Mouse (Mus musculus): ENCODE measurements around the gene Med28. TPM values are rescaled to one million over a fixed set of nuclear protein-coding genes. Genes with fewer than 3 reads are reported as not detected.

Med28 gene
- 269 and 289 TPM in 2 replicates for polyA plus RNA-seq (2015; fragmentation: Nextera tagmentation; extraction: Ambion mirVana)

GRCm38 (mm10) chr5:45519960-45520808, at the start of gene Med28:
Gene Med28, plus strand, starts transcription at chr5:45520229.
- 2% methylated on average over 56 of the region's 56 CpGs for WGBS
- peak within 1 kb of the TSS; percentile 98 for H3K4me2 ChIP-seq (ENCODE audit: low read length)
- H3K9ac ChIP-seq (replicated peaks; ENCODE audit: low read depth, low read length), result peak within 1 kb of the TSS; percentile 94
- H3K4me1 ChIP-seq (replicated peaks; ENCODE audit: control insufficient read depth, insufficient read depth, low read length), result peaks cover 17% of the 10 kb centered on the region
- peak within 1 kb of the TSS; percentile 70 for H3K27ac ChIP-seq (ENCODE audit: low read length)
- peak; percentile 97 for ATAC-seq
- peaks cover 4% of the 10 kb centered on the region for H3K36me3 ChIP-seq (ENCODE audit: control insufficient read depth, insufficient read depth)
- H3K9me3 ChIP-seq (ENCODE audit: control insufficient read depth, low read length), result no peaks in the 10 kb centered on the region
- H3K4me3 ChIP-seq (replicated peaks; ENCODE audit: low read length), result peak within 1 kb of the TSS; percentile 99
- no peaks in the 10 kb centered on the region for H3K27me3 ChIP-seq (replicated peaks; ENCODE audit: control insufficient read depth, insufficient read depth, low read length)

DNA sequence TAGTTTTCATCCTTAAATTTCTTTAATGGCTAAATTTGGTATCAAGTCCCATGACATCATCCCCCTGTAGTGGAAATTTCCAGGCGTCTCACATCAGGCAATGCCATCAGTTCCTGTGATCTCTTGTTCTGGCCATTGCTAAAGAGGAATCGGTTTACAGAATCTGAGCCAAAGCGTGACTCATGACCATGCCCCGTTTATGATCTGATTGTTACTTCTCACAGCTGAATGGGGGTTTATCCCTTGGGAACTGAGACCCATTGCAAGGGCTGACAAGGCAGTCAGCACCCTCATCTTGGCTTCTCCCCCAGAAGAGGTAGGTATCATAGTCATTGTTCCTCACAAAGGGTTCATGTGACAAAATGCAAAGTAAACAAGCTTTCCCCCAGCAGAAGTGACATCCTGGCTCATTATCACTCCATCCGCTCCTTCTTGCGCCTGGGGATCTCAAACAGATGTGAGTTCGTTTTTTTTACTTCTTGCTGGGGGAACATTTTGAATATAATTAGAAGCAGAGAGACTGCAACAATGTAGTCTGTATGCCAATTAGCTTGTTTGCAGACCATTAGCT, 47.1 kb upstream of the Med28 start:
- Histone ChIP-seq H3K4me1 (replicated peaks; ENCODE audit: control insufficient read depth, insufficient read depth, low read length) (peaks cover 12% of the 10 kb centered on the region), H3K27me3 (replicated peaks; ENCODE audit: control insufficient read depth, insufficient read depth, low read length) (no peaks in the 10 kb centered on the region), H3K36me3 (ENCODE audit: control insufficient read depth, insufficient read depth) (no peaks in the 10 kb centered on the region), H3K4me3 (replicated peaks; ENCODE audit: low read length) (no peak overlapping the region), H3K27ac (ENCODE audit: low read length) (no peak overlapping the region), H3K9ac (replicated peaks; ENCODE audit: low read depth, low read length) (no peak overlapping the region), H3K4me2 (ENCODE audit: low read length) (no peak overlapping the region), H3K9me3 (ENCODE audit: control insufficient read depth, low read length) (no peaks in the 10 kb centered on the region)
- ATAC-seq, result peak; percentile 53
- 33% methylated on average over 7 of the region's 7 CpGs for WGBS

GRCm38 (mm10) chr5:45473521-45473920, 46.5 kb upstream of the Med28 start:
- no peaks in the 10 kb centered on the region for H3K36me3 ChIP-seq (ENCODE audit: control insufficient read depth, insufficient read depth)

DNA sequence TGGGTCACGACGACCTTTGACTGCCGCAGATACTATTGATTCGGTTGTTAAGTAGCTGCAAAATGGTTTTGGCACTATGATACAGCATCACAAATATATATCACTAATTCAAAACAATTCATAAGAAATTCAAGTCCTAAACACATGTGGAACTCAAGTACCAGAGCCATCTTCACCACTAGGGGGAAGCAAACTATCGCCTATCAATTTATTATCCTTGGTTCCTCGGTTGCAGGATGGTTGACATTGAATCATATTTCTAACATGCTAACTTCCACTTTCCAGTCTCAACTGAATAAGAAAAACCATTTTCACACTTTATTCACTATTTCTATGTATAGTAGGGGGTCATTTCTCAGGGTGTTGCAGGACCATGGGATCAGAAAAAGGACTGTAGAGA, 45.8 kb upstream of the Med28 start:
- no peaks in the 10 kb centered on the region for H3K9me3 ChIP-seq (ENCODE audit: control insufficient read depth, low read length)
- ATAC-seq, result peak; percentile 61
- no peaks in the 10 kb centered on the region for H3K36me3 ChIP-seq (ENCODE audit: control insufficient read depth, insufficient read depth)
- H3K27me3 ChIP-seq (replicated peaks; ENCODE audit: control insufficient read depth, insufficient read depth, low read length), result no peaks in the 10 kb centered on the region
- no peak overlapping the region for H3K4me2 ChIP-seq (ENCODE audit: low read length)
- 28% methylated on average over 6 of the region's 6 CpGs for WGBS
- H3K4me1 ChIP-seq (replicated peaks; ENCODE audit: control insufficient read depth, insufficient read depth, low read length), result peaks cover 12% of the 10 kb centered on the region
- no peak overlapping the region for H3K27ac ChIP-seq (ENCODE audit: low read length)
- H3K4me3 ChIP-seq (replicated peaks; ENCODE audit: low read length), result no peak overlapping the region
- H3K9ac ChIP-seq (replicated peaks; ENCODE audit: low read depth, low read length), result no peak overlapping the region

More at GRCm38 (mm10) chr5:45473521-45473920, 46.5 kb upstream of the Med28 start:
- no peak overlapping the region for H3K27ac ChIP-seq (ENCODE audit: low read length)
- no peak overlapping the region for H3K4me2 ChIP-seq (ENCODE audit: low read length)
- peaks cover 12% of the 10 kb centered on the region for H3K4me1 ChIP-seq (replicated peaks; ENCODE audit: control insufficient read depth, insufficient read depth, low read length)
- ATAC-seq, result peak; percentile 32; the same call in 1 of the 2 replicates
- H3K27me3 ChIP-seq (replicated peaks; ENCODE audit: control insufficient read depth, insufficient read depth, low read length), result no peaks in the 10 kb centered on the region
- no peak overlapping the region for H3K9ac ChIP-seq (replicated peaks; ENCODE audit: low read depth, low read length)
- no peaks in the 10 kb centered on the region for H3K9me3 ChIP-seq (ENCODE audit: control insufficient read depth, low read length)
- no peak overlapping the region for H3K4me3 ChIP-seq (replicated peaks; ENCODE audit: low read length)
- 51% methylated on average over 1 of the region's 1 CpGs for WGBS

- Histone ChIP-seq H3K9me3 (ENCODE audit: control insufficient read depth, low read length) (no peaks in the 10 kb centered on the region), H3K4me3 (replicated peaks; ENCODE audit: low read length) (no peak overlapping the region), H3K27me3 (replicated peaks; ENCODE audit: control insufficient read depth, insufficient read depth, low read length) (no peaks in the 10 kb centered on the region), H3K4me1 (replicated peaks; ENCODE audit: control insufficient read depth, insufficient read depth, low read length) (peaks cover 12% of the 10 kb centered on the region), H3K9ac (replicated peaks; ENCODE audit: low read depth, low read length) (no peak overlapping the region), H3K36me3 (ENCODE audit: control insufficient read depth, insufficient read depth) (no peaks in the 10 kb centered on the region), H3K4me2 (ENCODE audit: low read length) (no peak overlapping the region), H3K27ac (ENCODE audit: low read length) (no peak overlapping the region)
- no peak for ATAC-seq
- WGBS, result 64% methylated on average over 4 of the region's 4 CpGs
Measured at GRCm38 (mm10) chr5:45474758-45475157, 45.3 kb upstream of the Med28 start.

- Histone ChIP-seq H3K36me3 (ENCODE audit: control insufficient read depth, insufficient read depth) (no peaks in the 10 kb centered on the region), H3K4me1 (replicated peaks; ENCODE audit: control insufficient read depth, insufficient read depth, low read length) (peaks cover 12% of the 10 kb centered on the region), H3K4me3 (replicated peaks; ENCODE audit: low read length) (no peak overlapping the region), H3K27me3 (replicated peaks; ENCODE audit: control insufficient read depth, insufficient read depth, low read length) (no peaks in the 10 kb centered on the region), H3K9ac (replicated peaks; ENCODE audit: low read depth, low read length) (no peak overlapping the region), H3K9me3 (ENCODE audit: control insufficient read depth, low read length) (no peaks in the 10 kb centered on the region), H3K27ac (ENCODE audit: low read length) (no peak overlapping the region), H3K4me2 (ENCODE audit: low read length) (no peak overlapping the region)
- no peak for ATAC-seq
- 73% methylated on average over 5 of the region's 5 CpGs for WGBS
Measured at GRCm38 (mm10) chr5:45475771-45476170, 44.3 kb upstream of the Med28 start.

- no peaks in the 10 kb centered on the region for H3K36me3 ChIP-seq (ENCODE audit: control insufficient read depth, insufficient read depth)
- H3K9me3 ChIP-seq (ENCODE audit: control insufficient read depth, low read length), result no peaks in the 10 kb centered on the region
- no peaks in the 10 kb centered on the region for H3K27me3 ChIP-seq (replicated peaks; ENCODE audit: control insufficient read depth, insufficient read depth, low read length)
- 0 out of 2 replicates have a peak overlapping the region, but pooled peaks have one; percentile 14 for H3K4me2 ChIP-seq (ENCODE audit: low read length)
- H3K4me1 ChIP-seq (replicated peaks; ENCODE audit: control insufficient read depth, insufficient read depth, low read length), result peaks cover 12% of the 10 kb centered on the region
- ATAC-seq, result peak; percentile 65
- H3K4me3 ChIP-seq (replicated peaks; ENCODE audit: low read length), result no peak overlapping the region
- WGBS, result 10% methylated on average over 6 of the region's 6 CpGs
- no peak overlapping the region for H3K27ac ChIP-seq (ENCODE audit: low read length)
- H3K9ac ChIP-seq (replicated peaks; ENCODE audit: low read depth, low read length), result no peak overlapping the region
Measured at GRCm38 (mm10) chr5:45476288-45476687, 43.7 kb upstream of the Med28 start.

DNA sequence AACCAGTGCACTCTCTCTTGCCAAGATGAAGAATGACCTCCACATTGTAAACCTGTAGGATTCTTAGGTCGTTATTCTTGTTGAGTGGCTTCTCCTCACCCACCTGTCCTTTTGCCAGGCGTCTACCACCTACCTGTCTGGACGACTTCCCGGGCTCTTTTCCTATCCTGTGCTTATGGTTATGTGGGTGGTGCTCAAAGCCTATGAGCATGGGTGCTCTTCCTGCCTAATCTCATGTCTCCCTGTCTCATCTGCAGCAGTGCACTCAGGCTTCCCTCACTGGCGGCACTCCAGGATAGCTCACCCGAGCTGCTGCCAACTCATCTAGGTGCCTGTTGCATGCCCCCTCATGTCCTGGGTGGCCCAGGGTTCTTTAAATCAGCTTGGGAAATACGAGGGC, 42.4 kb upstream of the Med28 start:
- no peak overlapping the region for H3K9ac ChIP-seq (replicated peaks; ENCODE audit: low read depth, low read length)
- WGBS, result 77% methylated on average over 7 of the region's 7 CpGs

GRCm38 (mm10) chr5:45480066-45480465, 40.0 kb upstream of the Med28 start:
- Histone ChIP-seq H3K27me3 (replicated peaks; ENCODE audit: control insufficient read depth, insufficient read depth, low read length) (no peaks in the 10 kb centered on the region), H3K9me3 (ENCODE audit: control insufficient read depth, low read length) (no peaks in the 10 kb centered on the region), H3K27ac (ENCODE audit: low read length) (no peak overlapping the region), H3K36me3 (ENCODE audit: control insufficient read depth, insufficient read depth) (no peaks in the 10 kb centered on the region), H3K4me1 (replicated peaks; ENCODE audit: control insufficient read depth, insufficient read depth, low read length) (peaks cover 4% of the 10 kb centered on the region), H3K4me2 (ENCODE audit: low read length) (no peak overlapping the region), H3K9ac (replicated peaks; ENCODE audit: low read depth, low read length) (no peak overlapping the region), H3K4me3 (replicated peaks; ENCODE audit: low read length) (no peak overlapping the region)
- no peak for ATAC-seq
- 93% methylated on average over 1 of the region's 1 CpGs for WGBS

More for the DNA sequence above, 42.4 kb upstream of the Med28 start:
- H3K27me3 ChIP-seq (replicated peaks; ENCODE audit: control insufficient read depth, insufficient read depth, low read length), result no peaks in the 10 kb centered on the region
- no peak for ATAC-seq
- no peaks in the 10 kb centered on the region for H3K36me3 ChIP-seq (ENCODE audit: control insufficient read depth, insufficient read depth)
- peaks cover 12% of the 10 kb centered on the region for H3K4me1 ChIP-seq (replicated peaks; ENCODE audit: control insufficient read depth, insufficient read depth, low read length)
- H3K9me3 ChIP-seq (ENCODE audit: control insufficient read depth, low read length), result no peaks in the 10 kb centered on the region
- no peak overlapping the region for H3K4me2 ChIP-seq (ENCODE audit: low read length)
- no peak overlapping the region for H3K27ac ChIP-seq (ENCODE audit: low read length)
- no peak overlapping the region for H3K4me3 ChIP-seq (replicated peaks; ENCODE audit: low read length)

Data from forebrain, embryonic 16.5 days (tissue).